Mouse (Mus musculus) right cerebral cortex, adult 2 months (tissue): Measurements from ENCODE around the gene Cutal.

ENCODE experiments used
- DNase-seq, 2 experiments: peaks; one replicate each; pipeline ENCODE4 v3.0.0; 2021 to 2022; ENCODE audit warnings: low spot score in 2 of 2

The Cutal gene

GRCm38 (mm10) chr2:34883190-34883589, 9.0 kb downstream of the Cutal start:
- no peak for DNase-seq

GRCm38 (mm10) chr2:34884186-34884585, 10.0 kb downstream of the Cutal start:
- DNase-seq, result no peak

GRCm38 (mm10) chr2:34893950-34894349, 19.8 kb downstream of the Cutal start:
- DNase-seq, result no peak

GRCm38 (mm10) chr2:34895503-34896113, 21.4 kb downstream of the Cutal start:
- no peak for DNase-seq

- no peak for DNase-seq
Observed at GRCm38 (mm10) chr2:34896821-34897460, 22.7 kb downstream of the Cutal start.

GRCm38 (mm10) chr2:34897820-34898219, 23.6 kb downstream of the Cutal start:
- no peak for DNase-seq

GRCm38 (mm10) chr2:34899682-34900081, 25.5 kb downstream of the Cutal start:
- DNase-seq, result no peak

- DNase-seq, result no peak
Observed at GRCm38 (mm10) chr2:34900412-34900811, 26.2 kb downstream of the Cutal start.

GRCm38 (mm10) chr2:34901726-34902125, 27.5 kb downstream of the Cutal start:
- DNase-seq, result no peak

GRCm38 (mm10) chr2:34902731-34903130, 28.5 kb downstream of the Cutal start:
- no peak for DNase-seq

GRCm38 (mm10) chr2:34903191-34903590, 29.0 kb downstream of the Cutal start:
- DNase-seq, result no peak

GRCm38 (mm10) chr2:34903652-34904405, 29.6 kb downstream of the Cutal start:
- DNase-seq, result no peak

- peak; percentile 96 to 98 for DNase-seq
Observed at GRCm38 (mm10) chr2:34904849-34905542, 30.8 kb downstream of the Cutal start.

GRCm38 (mm10) chr2:34906426-34906825, 32.2 kb downstream of the Cutal start:
- no peak for DNase-seq

GRCm38 (mm10) chr2:34906861-34907604, 32.8 kb downstream of the Cutal start:
- no peak for DNase-seq

- no peak for DNase-seq
Observed at GRCm38 (mm10) chr2:34909719-34910118, 35.5 kb downstream of the Cutal start.

GRCm38 (mm10) chr2:34911871-34912270, 37.7 kb downstream of the Cutal start:
- no peak for DNase-seq

GRCm38 (mm10) chr2:34912613-34913012, 38.4 kb downstream of the Cutal start:
- DNase-seq, result no peak

GRCm38 (mm10) chr2:34913218-34914068, 39.2 kb downstream of the Cutal start, which contains the start of gene Phf19:
Phf19 (minus strand) TSS chr2:34914026.
- DNase-seq, result no peak

- DNase-seq, result peak; percentile 19 to 34
Observed at GRCm38 (mm10) chr2:34914069-34914822, 40.0 kb downstream of the Cutal start.
